Mouse (Mus musculus): Measurements from ENCODE around the gene Cryzl2.

- TF ChIP-seq EP300 (IDR thresholded peaks at IDR 0.05; ENCODE audit: low read depth): no peak
- peak; percentile 87 for TF ChIP-seq CTCF (IDR thresholded peaks at IDR 0.05; ENCODE audit: low read depth)
Measured at GRCm38 (mm10) chr1:157458421-157459208, at the start of gene Cryzl2.
